Mouse (Mus musculus): ENCODE results near the gene Tmem87b.
A peak's percentile ranks its signal among the peaks of the same experiment; 100 is the strongest.

Tmem87b gene

GRCm38 (mm10) chr2:128818956-128819643, 1.2 kb downstream of the Tmem87b start:
- no peak for DNase-seq (ENCODE audit: low spot score)

- no peak for DNase-seq (ENCODE audit: low spot score)
Measured at GRCm38 (mm10) chr2:128820631-128821030, 2.7 kb downstream of the Tmem87b start.

- DNase-seq (ENCODE audit: low spot score) = no peak
Measured at GRCm38 (mm10) chr2:128823893-128824292, 6.0 kb downstream of the Tmem87b start.

- DNase-seq (ENCODE audit: low spot score) = no peak
Measured at GRCm38 (mm10) chr2:128827787-128828186, 9.9 kb downstream of the Tmem87b start.

GRCm38 (mm10) chr2:128832611-128833010, 14.7 kb downstream of the Tmem87b start:
- DNase-seq (ENCODE audit: low spot score) = no peak

GRCm38 (mm10) chr2:128833035-128833434, 15.1 kb downstream of the Tmem87b start:
- DNase-seq (ENCODE audit: low spot score) = no peak

- DNase-seq (ENCODE audit: low spot score) = no peak
Measured at GRCm38 (mm10) chr2:128833435-128833834, 15.5 kb downstream of the Tmem87b start.

GRCm38 (mm10) chr2:128837531-128837930, 19.6 kb downstream of the Tmem87b start:
- no peak for DNase-seq (ENCODE audit: low spot score)

GRCm38 (mm10) chr2:128838611-128839010, 20.7 kb downstream of the Tmem87b start:
- DNase-seq (ENCODE audit: low spot score) = no peak

GRCm38 (mm10) chr2:128839501-128839900, 21.6 kb downstream of the Tmem87b start:
- no peak for DNase-seq (ENCODE audit: low spot score)

GRCm38 (mm10) chr2:128842437-128842836, 24.5 kb downstream of the Tmem87b start:
- no peak for DNase-seq (ENCODE audit: low spot score)

- no peak for DNase-seq (ENCODE audit: low spot score)
Measured at GRCm38 (mm10) chr2:128850036-128850435, 32.1 kb downstream of the Tmem87b start.

- DNase-seq (ENCODE audit: low spot score) = no peak
Measured at GRCm38 (mm10) chr2:128856673-128857072, 38.8 kb downstream of the Tmem87b start.

GRCm38 (mm10) chr2:128858962-128859361, 41.0 kb downstream of the Tmem87b start:
- no peak for DNase-seq (ENCODE audit: low spot score)

- no peak for DNase-seq (ENCODE audit: low spot score)
Measured at GRCm38 (mm10) chr2:128859861-128860260, 41.9 kb downstream of the Tmem87b start.

GRCm38 (mm10) chr2:128862636-128863035, 44.7 kb downstream of the Tmem87b start, which contains the start of gene Fbln7:
Gene Fbln7, plus strand, starts transcription at chr2:128862981.
- no peak for DNase-seq (ENCODE audit: low spot score)

- DNase-seq (ENCODE audit: low spot score) = peak; percentile 50
Measured at GRCm38 (mm10) chr2:128863777-128864331, 45.9 kb downstream of the Tmem87b start.

GRCm38 (mm10) chr2:128865061-128865460, 47.1 kb downstream of the Tmem87b start:
- no peak for DNase-seq (ENCODE audit: low spot score)

GRCm38 (mm10) chr2:128871656-128872055, 53.7 kb downstream of the Tmem87b start:
- DNase-seq (ENCODE audit: low spot score) = no peak

GRCm38 (mm10) chr2:128872256-128872655, 54.3 kb downstream of the Tmem87b start:
- no peak for DNase-seq (ENCODE audit: low spot score)

GRCm38 (mm10) chr2:128875526-128875925, 57.6 kb downstream of the Tmem87b start:
- DNase-seq (ENCODE audit: low spot score) = no peak

GRCm38 (mm10) chr2:128881236-128881635, 63.3 kb downstream of the Tmem87b start:
- DNase-seq (ENCODE audit: low spot score) = no peak

GRCm38 (mm10) chr2:128885225-128885811, 67.4 kb downstream of the Tmem87b start:
- DNase-seq (ENCODE audit: low spot score) = no peak

Data from ovary, adult 18-20 months (tissue).